Mouse (Mus musculus) testis, adult 2 months (tissue): Measurements from ENCODE around the gene Fpgs.

Experiments used
- CTCF ChIP-seq: fragments of 200-500 bp; IDR thresholded peaks from 2 replicates; pipeline ENCODE4 v1.5.1; 2012; ENCODE audit warnings: low read depth, mild to moderate bottlenecking, inconsistent platforms, low read length, moderate library complexity; ENCODE audit not compliant: control insufficient read depth, insufficient read depth, insufficient replicate concordance
- POLR2A ChIP-seq: fragments of 200-500 bp; IDR thresholded peaks from 2 replicates; pipeline ENCODE4 v1.6.1; 2012; ENCODE audit warnings: low read depth, mild to moderate bottlenecking, inconsistent platforms, low read length, moderate library complexity; ENCODE audit not compliant: control insufficient read depth

GRCm38 (mm10) chr2:32720053-32720452 lies 16.1 kb upstream of the Fpgs start:
- no peak for TF ChIP-seq POLR2A
- TF ChIP-seq CTCF, result no peak
